18 mouse cellular contexts compared by ENCODE assay signal in genomic region chr3:115800873-115801272, GRCm38 (mm10).
DNase-seq lines count a peak whose midpoint lies in the region; ATAC-seq and TF ChIP-seq lines count a peak whose summit lies in the region.
"Had no signal": no experiment of that assay in that cellular context is flagged by ENCODE, and none has a peak within 500 bp of the region (broad histone marks: within the 10 kb centered on the region; RNA-seq: fewer than 3 reads in every experiment).

No protein-coding gene starts in this region.

- no peak overlapping the region for H3K4me2 ChIP-seq in liver, postnatal 0 days (ENCODE audit: low read depth, low read length)
- H3K4me2 ChIP-seq: forebrain, embryonic 12.5 days; limb, embryonic 15.5 days had no signal

- H3K4me3 ChIP-seq in brown adipose tissue, adult 24 weeks (ENCODE audit: insufficient read depth, low read depth, low read length): no peak overlapping the region
- H3K4me3 ChIP-seq in liver, postnatal 0 days (ENCODE audit: low read depth, low read length): no peak overlapping the region
- H3K4me3 ChIP-seq: forebrain, embryonic 12.5 days; layer of hippocampus, adult 2 months; limb, embryonic 15.5 days had no signal

- peak; percentile 21 for DNase-seq in lung, postnatal 36 days
- no peak for DNase-seq in lung, postnatal 25 days (ENCODE audit: low spot score)
- peak; percentile 35 to 56 for DNase-seq in CD8-positive naive resting alpha-beta T cell, adult 2 months (ENCODE audit: low read depth in 2 of 2, low spot score in 2 of 2)
- no peak for DNase-seq in liver, postnatal 0 days
- no peak for DNase-seq in ovary, postnatal 14 days (ENCODE audit: low spot score)
- no peak for DNase-seq in thymus, postnatal 14 days
- DNase-seq: adrenal gland, adult 2 months; cerebellum, adult 18-20 months; heart, postnatal 36 days; kidney, adult 8-10 months; lung, postnatal 14 days; midbrain, embryonic 14.5 days; right cerebral cortex, postnatal 25 days had no signal

- no peaks in the 10 kb centered on the region for H3K27me3 ChIP-seq in liver, postnatal 0 days (ENCODE audit: insufficient read depth, low read length)
- H3K27me3 ChIP-seq: forebrain, embryonic 12.5 days; limb, embryonic 15.5 days had no signal

- H3K4me1 ChIP-seq in brown adipose tissue, adult 24 weeks (ENCODE audit: control insufficient read depth, insufficient read depth, insufficient read length, low read length): peaks cover 9% of the 10 kb centered on the region
- peaks cover 17% of the 10 kb centered on the region for H3K4me1 ChIP-seq in liver, postnatal 0 days (ENCODE audit: insufficient read depth)
- H3K4me1 ChIP-seq: limb, embryonic 15.5 days had no signal

- 31% methylated on average over 5 of the region's 5 CpGs for WGBS in liver, postnatal 0 days (ENCODE audit: insufficient replicate concordance)

- peak overlapping the region; percentile 55 for H3K27ac ChIP-seq in brown adipose tissue, adult 24 weeks (replicated peaks; ENCODE audit: low read depth, low read length)
- peak overlapping the region; percentile 55; the same call in 1 of the 2 replicates for H3K27ac ChIP-seq in liver, postnatal 0 days (ENCODE audit: low read depth)
- H3K27ac ChIP-seq: forebrain, embryonic 12.5 days; hindbrain, postnatal 0 days; layer of hippocampus, adult 2 months; limb, embryonic 15.5 days had no signal

- H3K36me3 ChIP-seq in liver, postnatal 0 days (replicated peaks; ENCODE audit: insufficient read depth, low read length): no peaks in the 10 kb centered on the region
- H3K36me3 ChIP-seq: forebrain, embryonic 12.5 days; limb, embryonic 15.5 days had no signal

- no peak overlapping the region for H3K9ac ChIP-seq in liver, postnatal 0 days (replicated peaks)
- H3K9ac ChIP-seq: limb, embryonic 15.5 days had no signal

- TF ChIP-seq EP300 in liver, postnatal 0 days (IDR thresholded peaks at IDR 0.05; ENCODE audit: low read depth): no peak

- TF ChIP-seq CTCF in liver, postnatal 0 days (IDR thresholded peaks at IDR 0.05; ENCODE audit: low read depth): no peak

- no peak for ATAC-seq in liver, postnatal 0 days
- ATAC-seq: hindbrain, postnatal 0 days had no signal

- no peaks in the 10 kb centered on the region for H3K9me3 ChIP-seq in liver, postnatal 0 days (ENCODE audit: low read length)
- H3K9me3 ChIP-seq: forebrain, embryonic 12.5 days; limb, embryonic 15.5 days had no signal

Comparison
In these comparisons a context has a peak if more than half of its experiments do, and no peak if none do; other contexts are left out.
1. DNase-seq: peak in lung, postnatal 36 days (single experiment) and CD8-positive naive resting alpha-beta T cell, adult 2 months (2 of 2); none in lung, postnatal 25 days (single experiment), liver, postnatal 0 days (single experiment), ovary, postnatal 14 days (single experiment) and thymus, postnatal 14 days (single experiment).